Mouse (Mus musculus) testis, adult 2 months (tissue): ENCODE data around the gene Park7.

ENCODE experiments used
- CTCF ChIP-seq: fragments of 200-500 bp; IDR thresholded peaks from 2 replicates; pipeline ENCODE4 v1.5.1; 2012; ENCODE audit warnings: low read depth, mild to moderate bottlenecking, inconsistent platforms, low read length, moderate library complexity; ENCODE audit not compliant: control insufficient read depth, insufficient read depth, insufficient replicate concordance
- POLR2A ChIP-seq: fragments of 200-500 bp; IDR thresholded peaks from 2 replicates; pipeline ENCODE4 v1.6.1; 2012; ENCODE audit warnings: low read depth, mild to moderate bottlenecking, inconsistent platforms, low read length, moderate library complexity; ENCODE audit not compliant: control insufficient read depth

DNA sequence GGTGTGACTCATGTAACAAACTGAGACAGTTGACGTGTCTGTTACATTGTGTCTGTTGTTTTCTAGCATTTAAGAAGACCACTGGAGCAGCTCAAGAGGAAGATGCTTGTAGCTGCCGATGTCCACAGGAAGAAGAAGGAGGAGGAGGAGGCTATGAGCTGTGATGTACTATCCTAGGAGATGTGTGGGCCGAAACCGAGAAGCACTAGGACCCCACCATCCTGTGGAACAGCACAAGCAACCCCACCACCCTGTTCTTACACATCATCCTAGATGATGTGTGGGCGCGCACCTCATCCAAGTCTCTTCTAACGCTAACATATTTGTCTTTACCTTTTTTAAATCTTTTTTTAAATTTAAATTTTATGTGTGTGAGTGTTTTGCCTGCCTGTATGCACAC, 30.5 kb upstream of the Park7 start:
- TF ChIP-seq CTCF: no peak
- TF ChIP-seq POLR2A: no peak
